Mouse (Mus musculus): ENCODE results near the gene Ahdc1.

The Ahdc1 gene

DNA sequence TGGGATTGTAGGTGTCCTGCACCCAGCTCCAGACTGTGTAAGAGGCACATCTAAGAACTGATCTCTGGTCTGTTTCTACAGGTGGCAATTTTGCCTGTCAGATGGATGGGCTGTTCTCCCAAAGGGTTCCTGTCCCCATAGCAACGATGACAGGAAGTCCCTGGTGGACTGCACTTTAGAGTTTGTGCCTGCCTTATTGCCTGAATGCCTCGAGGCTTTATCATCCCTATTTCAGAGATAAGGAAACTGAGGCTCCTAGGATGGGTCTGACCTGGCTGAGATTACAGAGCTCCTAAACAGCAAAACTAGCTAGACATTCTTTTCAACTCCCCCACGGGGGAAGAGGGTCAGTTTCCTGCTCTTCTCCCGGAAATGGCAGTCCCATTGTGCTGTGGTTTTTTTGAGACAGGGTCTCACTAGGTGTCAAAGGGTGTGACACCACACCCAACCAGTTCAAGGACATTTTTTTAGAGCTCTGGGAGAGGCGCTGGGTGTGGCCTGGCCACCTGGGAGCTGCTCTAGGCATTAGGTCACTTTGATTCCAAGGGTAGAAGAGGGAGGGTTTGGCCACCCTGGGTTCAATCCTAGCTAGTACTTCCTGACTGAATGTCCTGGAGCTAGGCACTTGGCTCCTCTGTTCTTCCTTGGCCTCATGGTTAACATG lies 111.0 kb downstream of the Ahdc1 start:
- DNase-seq (ENCODE audit: low spot score in 2 of 2) = no peak

- DNase-seq (ENCODE audit: low spot score in 2 of 2) = no peak
These were observed 116.0 kb downstream of the Ahdc1 start for GRCm38 (mm10) chr4:133127079-133127478.
